Mouse (Mus musculus) forebrain, embryonic 16.5 days (tissue): ENCODE results near the gene Faap100. TPM values are rescaled to one million over a fixed set of nuclear protein-coding genes. Genes with fewer than 3 reads are reported as not detected.
A peak's percentile ranks its signal among the peaks of the same experiment; 100 is the strongest.

Experiments used
- microRNA-seq: library from miRNA; unstranded; fragments of <30 nt; microRNA quantifications from one replicate; pipeline ENCODE4, GENCODE M21; 2017
- polyA plus RNA-seq: library from polyadenylated mRNA; unstranded; fragments of >200 nt; fragmentation: Nextera tagmentation; extraction: Ambion mirVana; gene quantifications from 2 replicates; pipeline ENCODE4 v1.2.1, GENCODE M21; 2015

The Faap100 gene
- polyA plus RNA-seq, 1 experiment from 2014 or later: 95.3 TPM

Small RNA genes within 50 kb of the gene (microRNA-seq; reads per million reads assigned to microRNA genes)
- gene Gm23419 (not detected), gene Mir6935 (3.9 reads per million, percentile 16 among the genes with 10 or more reads in this experiment)

Other genes starting within 250 kb of the Faap100 start
- 106 and 110 TPM in 2 replicates for gene Slc38a10, start 227.4 kb downstream of the Faap100 start, polyA plus RNA-seq
- gene Bahcc1, start 145.8 kb downstream of the Faap100 start, polyA plus RNA-seq: 14.5 and 14.8 TPM in 2 replicates
- gene Actg1, start 30.2 kb downstream of the Faap100 start, polyA plus RNA-seq: 4,159 and 4,175 TPM in 2 replicates
- 1.3 and 1.5 TPM in 2 replicates for gene Fscn2, start 17.2 kb downstream of the Faap100 start, polyA plus RNA-seq
- gene Nploc4, start 58.9 kb upstream of the Faap100 start, polyA plus RNA-seq: 32.0 and 32.1 TPM in 2 replicates
- not detected in 2 replicates for gene Tspan10, start 63.9 kb upstream of the Faap100 start, polyA plus RNA-seq
- gene Pde6g, start 74.7 kb upstream of the Faap100 start, polyA plus RNA-seq: 0.32 TPM in 1 of 2 replicates, not detected in the other
- gene Oxld1, start 79.3 kb upstream of the Faap100 start, polyA plus RNA-seq: 9.7 and 9.9 TPM in 2 replicates
- gene Ccdc137, start 79.4 kb upstream of the Faap100 start, polyA plus RNA-seq: 26.2 and 31.2 TPM in 2 replicates
- gene Arl16, start 88.8 kb upstream of the Faap100 start, polyA plus RNA-seq: 45.5 and 56.4 TPM in 2 replicates
- gene Mrpl12, start 105.8 kb upstream of the Faap100 start, polyA plus RNA-seq: 107 and 119 TPM in 2 replicates
- 26.5 and 29.5 TPM in 2 replicates for gene Slc25a10, start 113.1 kb upstream of the Faap100 start, polyA plus RNA-seq
- 0.43 TPM in 1 of 2 replicates, not detected in the other for gene Gcgr, start 151.9 kb upstream of the Faap100 start, polyA plus RNA-seq
- 222 and 241 TPM in 2 replicates for gene Mcrip1, start 171.0 kb upstream of the Faap100 start, polyA plus RNA-seq
- gene Ppp1r27, start 172.4 kb upstream of the Faap100 start, polyA plus RNA-seq: not detected in 2 replicates
- 238 and 265 TPM in 2 replicates for gene P4hb, start 194.5 kb upstream of the Faap100 start, polyA plus RNA-seq
- gene Arhgdia, start 202.9 kb upstream of the Faap100 start, polyA plus RNA-seq: 477 and 485 TPM in 2 replicates
- gene Alyref, start 219.6 kb upstream of the Faap100 start, polyA plus RNA-seq: 287 and 320 TPM in 2 replicates
- 178 and 192 TPM in 2 replicates for gene Anapc11, start 219.7 kb upstream of the Faap100 start, polyA plus RNA-seq
- gene Npb, start 229.7 kb upstream of the Faap100 start, polyA plus RNA-seq: not detected in 2 replicates
- gene Pcyt2, start 239.2 kb upstream of the Faap100 start, polyA plus RNA-seq: 175 and 234 TPM in 2 replicates
- 50.2 and 50.6 TPM in 2 replicates for gene Sirt7, start 246.5 kb upstream of the Faap100 start, polyA plus RNA-seq